ENCODE assay signal across 22 mouse cellular contexts in genomic region chr11:103001063-103001462, GRCm38 (mm10). TPM values are rescaled to one million over a fixed set of nuclear protein-coding genes. Genes with fewer than 3 reads are reported as not detected.
DNase-seq lines count a peak whose midpoint lies in the region; TF ChIP-seq lines count a peak whose summit lies in the region.
"Had no signal": no experiment of that assay in that cellular context is flagged by ENCODE, and none has a peak within 500 bp of the region (broad histone marks: within the 10 kb centered on the region; RNA-seq: fewer than 3 reads in every experiment).

No protein-coding gene starts in this region.

- H3K4me1 ChIP-seq in heart, embryonic 10.5 days: peaks cover 48% of the 10 kb centered on the region
- H3K4me1 ChIP-seq: embryonic facial prominence, embryonic 12.5 days had no signal

- no peak overlapping the region for H3K27ac ChIP-seq in gastrocnemius, adult 2 months
- no peak overlapping the region for H3K27ac ChIP-seq in heart, embryonic 10.5 days
- H3K27ac ChIP-seq: embryonic facial prominence, embryonic 10.5 days; embryonic facial prominence, embryonic 12.5 days; forebrain, embryonic 12.5 days had no signal

- peaks cover 55% of the 10 kb centered on the region for H3K79me2 ChIP-seq in myocyte (ENCODE audit: control insufficient read depth, insufficient read depth)

- H3ac ChIP-seq in myocyte (ENCODE audit: control insufficient read depth, insufficient read length): no peak overlapping the region

- H3K4me2 ChIP-seq in myocyte (ENCODE audit: low read depth): peak overlapping the region; percentile 80
- H3K4me2 ChIP-seq: embryonic facial prominence, embryonic 12.5 days; forebrain, embryonic 12.5 days had no signal

- H3K4me3 ChIP-seq in gastrocnemius, adult 2 months: no peak overlapping the region
- no peak overlapping the region for H3K4me3 ChIP-seq in heart, embryonic 10.5 days
- H3K4me3 ChIP-seq in myocyte: peak overlapping the region; percentile 55
- H3K4me3 ChIP-seq: embryonic facial prominence, embryonic 10.5 days; embryonic facial prominence, embryonic 12.5 days; forebrain, embryonic 12.5 days had no signal

- no peak for TF ChIP-seq POLR2A in myocyte (IDR thresholded peaks at IDR 0.05; ENCODE audit: insufficient read length, low read depth)

- no peak for TF ChIP-seq CTCF in gastrocnemius, adult 2 months (IDR thresholded peaks at IDR 0.05)

- no peaks in the 10 kb centered on the region for H3K27me3 ChIP-seq in heart, embryonic 10.5 days (ENCODE audit: insufficient read depth, poor library complexity, severe bottlenecking)
- H3K27me3 ChIP-seq in myocyte (ENCODE audit: control insufficient read depth, insufficient read depth, insufficient read length): no peaks in the 10 kb centered on the region
- H3K27me3 ChIP-seq: CH12.LX; embryonic facial prominence, embryonic 12.5 days; forebrain, embryonic 12.5 days; Patski had no signal

- intact Hi-C loops in gastrocnemius, adult 2 months (cut with DNase I): no loop called here
- intact Hi-C loops in gastrocnemius, postnatal 36 days (cut with DNase I): no loop called here
- intact Hi-C loops in heart, postnatal 10 days (cut with DNase I): no loop called here

- peak; percentile 7 for DNase-seq in gastrocnemius, adult 2 months
- no peak for DNase-seq in gastrocnemius, postnatal 36 days
- DNase-seq in heart, embryonic 10.5 days (ENCODE audit: low spot score): peak; percentile 63
- no peak for DNase-seq in heart, postnatal 10 days
- DNase-seq: adrenal gland, adult 8-10 months; adrenal gland, postnatal 14 days; adrenal gland, postnatal 36 days; B cell, adult 2 months; cerebellum, adult 11-12 months; cerebellum, adult 2 months; cerebellum, adult 9-10 months; cerebellum, postnatal 10 days; cerebellum, postnatal 25 days had no signal

- H3K36me3 ChIP-seq in heart, embryonic 10.5 days: peaks cover 54% of the 10 kb centered on the region
- peaks cover 4% of the 10 kb centered on the region for H3K36me3 ChIP-seq in myocyte (ENCODE audit: control insufficient read depth, insufficient read depth)

- 64% methylated on average over 5 of the region's 5 CpGs for WGBS in heart, embryonic 10.5 days

- no peaks in the 10 kb centered on the region for H3K9me3 ChIP-seq in heart, embryonic 10.5 days
- H3K9me3 ChIP-seq: embryonic facial prominence, embryonic 10.5 days; embryonic facial prominence, embryonic 12.5 days; forebrain, embryonic 12.5 days; G1E had no signal

TF ChIP-seq in myocyte, 11 proteins besides CTCF, POLR2A, EP300 and RAD21:
- TF ChIP-seq POLR2AphosphoS2 (IDR thresholded peaks at IDR 0.05; ENCODE audit: insufficient read length, low read depth): peak; percentile 13
- TF ChIP-seq TCF12 (IDR thresholded peaks at IDR 0.05; ENCODE audit: insufficient read depth, poor library complexity, severe bottlenecking): no peak
- TF ChIP-seq REST (IDR thresholded peaks at IDR 0.05; ENCODE audit: insufficient read depth, insufficient read length): no peak
- no peak for TF ChIP-seq MYOD1 (IDR thresholded peaks at IDR 0.05; ENCODE audit: control insufficient read depth in 1 of 3, insufficient read length in 2 of 3, low read depth in 2 of 3)
- TF ChIP-seq E2F4 (IDR thresholded peaks at IDR 0.05; ENCODE audit: insufficient read depth): no peak
- TF ChIP-seq MYOG (IDR thresholded peaks at IDR 0.05; ENCODE audit: control insufficient read depth in 1 of 3, insufficient read depth in 1 of 3, insufficient read length in 2 of 3, low read depth in 2 of 3): no peak
- TF ChIP-seq SRF (IDR thresholded peaks at IDR 0.05; ENCODE audit: control insufficient read depth, insufficient read length, low read depth): no peak
- no peak for TF ChIP-seq USF1 (IDR thresholded peaks at IDR 0.05; ENCODE audit: low read depth)

RNA-seq across cellular contexts. Expression of gene Nmt1, which starts 26.9 kb away (rescaled TPM):
- total RNA-seq in gastrocnemius, adult 2 months (2021): 10 to 100 TPM; 43.8 to 51.9 TPM
- 10 to 100 TPM; 44.6 to 47.2 TPM for total RNA-seq in gastrocnemius, postnatal 36 days (2021)
- 58.4 and 59.0 TPM in 2 replicates for polyA plus RNA-seq in heart, embryonic 10.5 days (2016; fragmentation: Nextera tagmentation; extraction: Ambion mirVana)
- 10 to 100 TPM; 61.4 to 63.2 TPM for total RNA-seq in heart, postnatal 10 days (2021)
- 77.1 TPM for polyA plus RNA-seq in myocyte (2012; fragmentation: generic; extraction: Trizol)

RNA-seq across cellular contexts. Expression of gene Dcakd, which starts 27.1 kb away (rescaled TPM):
- total RNA-seq in gastrocnemius, adult 2 months (2021): 10 to 100 TPM; 12.4 to 25.8 TPM
- total RNA-seq in gastrocnemius, postnatal 36 days (2021): 10 to 100 TPM; 16.2 to 19.8 TPM
- polyA plus RNA-seq in heart, embryonic 10.5 days (2016; fragmentation: Nextera tagmentation; extraction: Ambion mirVana): 113 and 137 TPM in 2 replicates
- 10 to 100 TPM; 62.5 to 70.5 TPM for total RNA-seq in heart, postnatal 10 days (2021)
- polyA plus RNA-seq in myocyte (2012; fragmentation: generic; extraction: Trizol): 199 TPM

RNA-seq across cellular contexts. Expression of gene C1ql1, which starts 54.6 kb away (rescaled TPM):
- total RNA-seq in gastrocnemius, adult 2 months (2021): not detected
- total RNA-seq in gastrocnemius, postnatal 36 days (2021): under 1 TPM in 1 of 2 experiments, not detected in 1; 0.17 TPM
- 0.34 and 0.98 TPM in 2 replicates for polyA plus RNA-seq in heart, embryonic 10.5 days (2016; fragmentation: Nextera tagmentation; extraction: Ambion mirVana)
- total RNA-seq in heart, postnatal 10 days (2021): under 1 TPM; 0.22 to 0.34 TPM
- 0.74 TPM for polyA plus RNA-seq in myocyte (2012; fragmentation: generic; extraction: Trizol)
- total RNA-seq: CH12.LX, G1E had no signal
- polyA plus RNA-seq: activated CD4-positive, CD25-positive, alpha-beta regulatory T cell, adult 4 months; CD4-positive, CD25-positive, alpha-beta regulatory T cell, adult 4 months; G1E had no signal

Comparison
In these comparisons a context has a peak if more than half of its experiments do, and no peak if none do; other contexts are left out.
1. DNase-seq: peak in gastrocnemius, adult 2 months (single experiment) and heart, embryonic 10.5 days (single experiment); none in gastrocnemius, postnatal 36 days (0 of 2) and heart, postnatal 10 days (0 of 2).